Mouse (Mus musculus) forebrain, embryonic 12.5 days (tissue): Measurements from ENCODE around the gene Tacc2. TPM values are rescaled to one million over a fixed set of nuclear protein-coding genes. Genes with fewer than 3 reads are reported as not detected.

ENCODE experiments used
- ATAC-seq: fragments of 200-750 bp; cut with Nextera tagmentation; 2 replicates; pipeline ENCODE4 v1.8.0; 2017; ENCODE audit warnings: moderate TSS enrichment; ENCODE audit not compliant: low FRiP score
- H3K27ac ChIP-seq: fragments of 300-500 bp; sonication (generic); 2 replicates; pipeline ENCODE4 v1.5.1; 2016; ENCODE audit warnings: mild to moderate bottlenecking
- H3K27me3 ChIP-seq: fragments of 300-500 bp; sonication (generic); 2 replicates; pipeline ENCODE4 v1.6.1; 2016; ENCODE audit warnings: mild to moderate bottlenecking
- H3K36me3 ChIP-seq: fragments of 300-500 bp; sonication (generic); replicated peaks from 2 replicates; pipeline ENCODE4 v1.6.1; 2016; ENCODE audit warnings: mild to moderate bottlenecking
- H3K4me1 ChIP-seq: fragments of 300-500 bp; sonication (generic); 2 replicates; pipeline ENCODE4 v1.6.1; 2016
- H3K4me2 ChIP-seq: fragments of 300-500 bp; sonication (generic); 2 replicates; pipeline ENCODE4 v1.6.1; 2016; ENCODE audit warnings: mild to moderate bottlenecking, moderate library complexity
- H3K4me3 ChIP-seq: fragments of 300-500 bp; sonication (generic); replicated peaks from 2 replicates; pipeline ENCODE4 v1.5.1; 2016; ENCODE audit warnings: mild to moderate bottlenecking
- H3K9ac ChIP-seq: fragments of 300-500 bp; sonication (generic); 2 replicates; pipeline ENCODE4 v1.6.1; 2016; ENCODE audit warnings: mild to moderate bottlenecking
- H3K9me3 ChIP-seq: fragments of 300-500 bp; sonication (generic); 2 replicates; pipeline ENCODE4 v1.6.1; 2016
- WGBS: fragments of 180-500 bp; shearing (Covaris S2); methylation state at CpG from one replicate; pipeline ENCODE4 v1.1.7; 2016; 5-methylcytosine and 5-hydroxymethylcytosine counted together
- polyA plus RNA-seq: library from polyadenylated mRNA; unstranded; fragments of >200 nt; fragmentation: Nextera tagmentation; extraction: Ambion mirVana; gene quantifications from 2 replicates; pipeline ENCODE4 v1.2.1, GENCODE M21; 2016

Tacc2 gene
- polyA plus RNA-seq, 1 experiment from 2014 or later, result 54.8 TPM

DNA sequence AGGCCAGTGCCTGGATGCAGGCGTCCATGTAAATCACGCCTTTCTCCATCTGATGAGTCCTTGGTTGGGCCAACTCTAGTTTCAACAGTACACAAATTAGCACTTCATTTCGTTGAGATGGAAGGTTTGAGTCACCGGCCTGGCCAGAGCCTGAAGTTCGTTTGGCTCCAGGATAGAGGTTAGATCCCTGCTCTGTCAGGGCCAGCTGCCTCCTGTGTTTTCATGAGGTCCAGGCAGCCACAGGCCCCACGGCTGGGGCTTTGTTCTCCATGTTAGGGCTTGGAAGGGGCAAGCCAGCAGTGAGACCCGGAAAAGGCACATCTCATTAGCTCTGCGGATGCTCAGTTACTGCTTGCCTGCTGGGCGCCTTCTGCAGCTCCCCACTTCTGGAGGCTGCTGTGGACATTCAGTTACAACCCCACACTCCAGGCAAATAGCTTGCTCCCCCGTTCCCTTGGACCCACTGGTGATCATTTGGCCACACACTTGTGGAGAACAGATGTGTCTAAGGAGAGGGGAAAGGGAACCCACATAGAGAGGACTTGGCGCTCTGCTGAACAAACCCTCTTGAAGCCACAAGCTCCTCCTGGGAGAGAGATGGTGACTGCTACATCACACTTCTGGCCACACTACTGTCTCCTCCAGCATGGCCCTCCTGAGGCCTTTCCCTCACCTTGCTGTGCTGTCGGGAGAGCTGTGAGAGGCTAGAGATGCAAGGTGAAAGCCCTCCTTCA lies 100.5 kb downstream of the Tacc2 start:
- Histone ChIP-seq H3K27ac (0 out of 2 replicates have a peak overlapping the region, but pooled peaks have one; percentile 31), H3K9ac (no peak overlapping the region)

DNA sequence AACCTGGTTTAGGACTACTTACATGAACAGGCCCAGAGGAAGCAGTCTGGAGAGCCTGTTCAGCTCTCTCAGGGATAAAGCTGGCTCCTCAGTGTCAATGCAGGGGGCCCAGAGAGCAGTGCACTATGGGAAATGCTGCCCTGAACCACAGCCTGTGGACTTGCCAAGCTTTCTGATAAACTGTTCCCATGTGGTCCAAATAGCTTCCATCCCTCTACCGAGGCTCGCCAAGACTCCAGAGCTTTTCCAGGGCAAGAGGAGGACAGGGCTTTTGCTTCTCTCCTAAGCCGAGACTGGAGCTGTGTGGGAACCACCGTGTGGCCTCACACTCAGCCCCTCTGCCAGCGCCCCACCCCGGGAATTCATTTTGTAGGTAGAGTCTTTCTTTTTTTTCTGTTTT lies 101.2 kb downstream of the Tacc2 start:
- H3K4me2 ChIP-seq, result no peak overlapping the region
- no peak overlapping the region for H3K4me3 ChIP-seq
- H3K27me3 ChIP-seq, result no peaks in the 10 kb centered on the region
- H3K36me3 ChIP-seq, result no peaks in the 10 kb centered on the region
- no peak for ATAC-seq
- peaks cover 19% of the 10 kb centered on the region for H3K4me1 ChIP-seq
- H3K9me3 ChIP-seq, result peaks cover 4% of the 10 kb centered on the region; the same call in 1 of the 2 replicates
- no peak overlapping the region for H3K27ac ChIP-seq
- no peak overlapping the region for H3K9ac ChIP-seq
- WGBS, result 94% methylated on average over 6 of the region's 6 CpGs

More for the DNA sequence above, 100.5 kb downstream of the Tacc2 start:
- Histone ChIP-seq H3K27me3 (no peaks in the 10 kb centered on the region), H3K4me2 (no peak overlapping the region), H3K4me1 (peaks cover 22% of the 10 kb centered on the region), H3K36me3 (no peaks in the 10 kb centered on the region), H3K4me3 (no peak overlapping the region), H3K9me3 (peaks cover 4% of the 10 kb centered on the region; the same call in 1 of the 2 replicates)
- no peak for ATAC-seq
- 73% methylated on average over 12 of the region's 12 CpGs for WGBS

DNA sequence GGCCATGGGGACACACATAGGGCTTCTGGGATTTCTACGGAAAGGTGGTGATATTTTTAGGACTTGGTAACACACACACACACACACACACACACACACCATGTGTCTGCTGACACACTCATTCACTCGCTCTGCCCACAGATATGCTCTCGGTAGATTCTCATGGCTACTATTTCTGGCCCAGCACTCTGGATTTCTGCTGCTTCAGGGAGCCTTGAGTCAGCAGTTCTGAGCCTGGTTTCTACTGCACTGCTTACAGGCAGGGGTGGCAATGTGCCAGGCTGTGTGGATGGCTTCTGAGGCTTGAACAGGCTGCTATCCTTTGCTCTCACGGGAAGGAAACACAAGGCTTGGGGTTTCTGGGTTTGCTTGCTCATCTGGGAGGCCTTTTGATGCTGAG lies 104.6 kb downstream of the Tacc2 start:
- Histone ChIP-seq H3K9me3 (no peaks in the 10 kb centered on the region), H3K4me3 (no peak overlapping the region), H3K4me1 (peaks cover 12% of the 10 kb centered on the region), H3K4me2 (no peak overlapping the region), H3K36me3 (no peaks in the 10 kb centered on the region), H3K27ac (no peak overlapping the region), H3K27me3 (no peaks in the 10 kb centered on the region), H3K9ac (no peak overlapping the region)
- WGBS, result 72% methylated on average over 4 of the region's 4 CpGs
- no peak for ATAC-seq

DNA sequence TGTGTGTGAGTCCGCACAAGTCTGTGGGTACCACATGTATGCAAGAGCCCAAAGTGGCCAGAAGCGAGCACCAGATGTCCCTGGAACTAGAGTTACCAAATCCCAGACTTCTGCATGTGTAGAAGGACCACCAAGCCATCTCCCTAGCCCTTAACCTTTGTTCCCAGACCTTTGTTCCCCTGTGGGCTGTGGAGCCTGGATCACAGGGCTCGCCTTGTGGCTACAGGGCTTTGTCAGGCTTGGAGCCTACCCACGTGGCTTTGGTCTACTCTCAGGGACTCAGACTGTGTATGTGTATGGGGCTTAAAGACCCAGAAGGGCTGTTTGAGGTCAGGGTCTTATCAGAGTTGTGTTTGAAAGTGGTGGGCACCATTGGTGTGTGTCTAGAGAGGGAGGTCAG lies 111.4 kb downstream of the Tacc2 start:
- H3K4me1 ChIP-seq, result peaks cover 16% of the 10 kb centered on the region
- no peak overlapping the region for H3K9ac ChIP-seq
- no peaks in the 10 kb centered on the region for H3K36me3 ChIP-seq
- no peak for ATAC-seq
- H3K4me3 ChIP-seq, result no peak overlapping the region
- H3K27ac ChIP-seq, result no peak overlapping the region
- 77% methylated on average over 4 of the region's 4 CpGs for WGBS
- no peak overlapping the region for H3K4me2 ChIP-seq
- no peaks in the 10 kb centered on the region for H3K27me3 ChIP-seq
- H3K9me3 ChIP-seq, result no peaks in the 10 kb centered on the region

DNA sequence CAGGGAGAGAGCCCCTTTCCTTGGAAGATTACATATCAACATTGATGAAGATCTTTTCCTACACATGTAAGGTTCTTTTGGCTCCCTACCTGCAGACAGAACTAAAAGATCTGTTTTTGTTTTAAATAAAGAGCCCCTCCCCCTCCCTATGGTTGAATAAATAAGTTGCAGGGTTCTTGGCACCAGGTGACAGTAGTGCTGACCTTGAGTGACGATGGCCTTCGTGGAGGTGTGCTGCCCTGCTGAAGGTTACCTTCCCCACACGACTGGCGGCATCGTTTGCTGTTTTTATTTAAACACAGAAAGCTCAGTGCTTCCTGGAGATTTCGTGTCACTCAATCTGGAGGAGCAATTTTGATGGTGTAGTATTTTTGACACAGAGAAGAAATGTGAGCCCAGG lies 113.6 kb downstream of the Tacc2 start:
- Histone ChIP-seq H3K27me3 (no peaks in the 10 kb centered on the region), H3K4me1 (peaks cover 39% of the 10 kb centered on the region), H3K9ac (no peak overlapping the region), H3K9me3 (no peaks in the 10 kb centered on the region), H3K4me2 (no peak overlapping the region), H3K27ac (no peak overlapping the region), H3K4me3 (no peak overlapping the region), H3K36me3 (no peaks in the 10 kb centered on the region)
- WGBS, result 79% methylated on average over 6 of the region's 6 CpGs
- ATAC-seq, result no peak

DNA sequence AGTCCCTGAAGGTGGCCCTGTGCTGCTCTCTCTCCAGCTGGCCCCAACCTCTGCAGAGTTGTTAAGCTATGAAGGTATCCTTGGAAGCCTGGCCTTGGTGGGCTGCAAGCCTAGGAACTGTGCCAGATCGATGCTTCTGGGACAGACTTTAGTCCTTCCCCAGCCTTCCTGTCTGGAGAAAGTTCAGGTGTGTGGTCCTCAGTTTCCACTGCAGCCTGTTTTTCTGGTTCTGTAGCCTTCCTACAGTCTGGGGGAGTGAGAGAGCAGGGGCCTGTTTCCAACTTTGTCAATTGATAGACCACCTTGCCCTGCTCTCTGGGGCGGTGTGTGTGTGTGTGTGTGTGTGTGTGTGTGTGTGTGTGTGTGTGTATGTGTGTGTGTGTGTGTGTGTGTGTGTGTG lies 114.7 kb downstream of the Tacc2 start:
- no peaks in the 10 kb centered on the region for H3K27me3 ChIP-seq
- H3K4me1 ChIP-seq, result peaks cover 49% of the 10 kb centered on the region
- peak overlapping the region; percentile 72 for H3K4me2 ChIP-seq
- WGBS, result 43% methylated on average over 2 of the region's 2 CpGs
- peak overlapping the region; percentile 92 for H3K9ac ChIP-seq
- H3K36me3 ChIP-seq, result no peaks in the 10 kb centered on the region
- H3K27ac ChIP-seq, result peak overlapping the region; percentile 98
- ATAC-seq, result no peak
- H3K9me3 ChIP-seq, result no peaks in the 10 kb centered on the region
- H3K4me3 ChIP-seq, result peak overlapping the region; percentile 72; the same call in 1 of the 2 replicates

DNA sequence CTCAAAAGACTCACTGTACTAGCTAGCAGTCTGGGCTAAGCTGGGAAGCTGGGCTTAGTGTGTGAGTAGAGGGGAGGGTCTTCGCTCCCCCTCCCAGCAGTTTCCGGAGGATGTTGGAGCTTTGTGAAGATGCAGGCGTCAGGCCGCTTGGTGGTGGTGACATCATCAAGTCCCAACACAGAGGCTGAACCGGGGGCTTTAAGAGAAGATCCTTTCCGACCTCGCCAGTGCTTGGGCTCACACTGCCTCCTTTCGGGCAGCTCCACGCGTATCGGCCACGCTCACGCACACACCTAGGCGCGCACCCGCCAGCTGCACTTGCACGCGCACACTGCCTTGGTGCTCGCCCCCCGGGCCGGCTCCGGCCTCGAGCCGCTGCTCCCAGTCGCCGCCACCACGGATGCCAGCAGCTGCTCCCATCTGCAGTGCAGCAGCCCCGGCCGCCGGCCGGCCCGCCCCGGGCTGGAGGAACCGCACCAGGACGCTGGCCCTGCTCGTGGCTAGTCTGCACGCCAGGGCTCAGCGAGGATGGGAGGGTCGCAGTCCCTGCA lies 115.2 kb downstream of the Tacc2 start:
- peak overlapping the region; percentile 98 for H3K27ac ChIP-seq
- peak overlapping the region; percentile 92 for H3K9ac ChIP-seq
- H3K36me3 ChIP-seq, result no peaks in the 10 kb centered on the region
- H3K9me3 ChIP-seq, result no peaks in the 10 kb centered on the region
- H3K4me2 ChIP-seq, result peak overlapping the region; percentile 72
- WGBS, result under 1% methylated on average over 39 of the region's 39 CpGs
- H3K4me3 ChIP-seq, result peak overlapping the region; percentile 72
- peaks cover 55% of the 10 kb centered on the region for H3K4me1 ChIP-seq
- no peaks in the 10 kb centered on the region for H3K27me3 ChIP-seq
- ATAC-seq, result peak; percentile 90

DNA sequence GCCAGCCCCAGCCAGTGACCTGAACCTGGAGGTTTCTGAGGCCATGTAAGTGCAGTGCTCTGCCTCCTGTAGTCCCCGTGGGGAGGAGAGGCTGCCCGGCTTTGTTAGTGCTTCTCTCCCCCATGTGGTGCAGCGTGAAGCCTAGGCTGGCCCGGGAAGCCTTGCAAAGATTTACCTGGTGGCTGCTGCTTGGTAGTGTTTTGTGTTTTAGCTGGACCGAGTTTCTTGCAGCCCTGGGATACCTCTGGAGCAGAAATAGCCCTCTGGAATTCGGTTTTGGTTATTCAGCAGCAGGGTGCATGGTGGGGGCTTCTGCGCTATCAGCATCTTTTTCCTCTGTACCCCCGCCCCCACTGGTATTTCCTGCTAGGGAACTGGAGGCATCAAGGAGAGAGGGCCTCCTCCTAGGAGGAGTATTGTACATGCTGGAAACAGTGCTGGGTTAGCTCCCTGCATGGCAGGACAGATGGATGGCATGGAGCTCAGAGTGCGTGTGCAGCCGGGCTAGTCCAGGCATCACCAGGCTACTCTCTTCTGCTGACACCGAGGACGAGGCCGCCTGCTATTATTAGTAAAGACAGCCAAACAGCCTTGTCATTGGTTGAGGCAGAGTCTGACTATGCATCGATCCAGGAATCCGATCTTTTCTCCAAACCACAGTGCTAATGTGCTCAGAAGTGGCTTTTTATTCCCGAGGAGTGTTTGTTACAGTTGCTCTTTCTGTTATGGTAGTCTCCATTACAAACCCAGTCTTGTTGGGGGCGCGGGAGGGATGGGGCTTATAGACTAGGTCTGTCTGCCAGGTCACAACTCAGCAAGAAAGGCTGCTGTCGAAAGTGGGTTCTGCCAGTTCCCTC lies 115.9 kb downstream of the Tacc2 start:
- Histone ChIP-seq H3K27ac (peak overlapping the region; percentile 98), H3K27me3 (no peaks in the 10 kb centered on the region), H3K4me3 (peak overlapping the region; percentile 72), H3K4me1 (peaks cover 60% of the 10 kb centered on the region), H3K36me3 (no peaks in the 10 kb centered on the region), H3K9ac (peak overlapping the region; percentile 92), H3K4me2 (peak overlapping the region; percentile 72), H3K9me3 (no peaks in the 10 kb centered on the region)
- peak; percentile 75 for ATAC-seq
- WGBS, result 2% methylated on average over 19 of the region's 19 CpGs

DNA sequence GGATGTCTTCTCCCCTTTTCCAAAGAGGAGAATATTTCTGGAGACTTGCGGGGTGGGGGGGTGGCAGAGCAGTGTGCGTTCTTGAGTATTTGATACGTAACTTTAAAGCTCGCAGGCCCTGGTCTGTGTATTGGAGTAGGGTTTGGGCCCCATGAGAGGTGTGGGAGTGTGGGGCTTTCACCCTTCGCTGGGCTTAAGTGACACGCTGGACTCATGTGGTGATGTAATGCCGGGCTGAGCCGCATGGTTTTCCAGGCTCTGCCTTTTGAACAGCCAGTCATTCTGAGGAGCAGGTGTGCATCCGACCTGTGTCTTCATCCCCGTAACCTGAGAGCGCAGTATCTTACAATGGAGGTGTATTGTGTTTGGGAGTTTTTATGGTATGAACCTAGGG lies 116.6 kb downstream of the Tacc2 start:
- Histone ChIP-seq H3K9ac (peak overlapping the region; percentile 92), H3K27ac (peak overlapping the region; percentile 98), H3K4me2 (peak overlapping the region; percentile 72), H3K4me1 (peaks cover 60% of the 10 kb centered on the region), H3K36me3 (no peaks in the 10 kb centered on the region), H3K4me3 (peak overlapping the region; percentile 72), H3K9me3 (no peaks in the 10 kb centered on the region), H3K27me3 (no peaks in the 10 kb centered on the region)
- 10% methylated on average over 11 of the region's 11 CpGs for WGBS
- peak; percentile 34 for ATAC-seq

DNA sequence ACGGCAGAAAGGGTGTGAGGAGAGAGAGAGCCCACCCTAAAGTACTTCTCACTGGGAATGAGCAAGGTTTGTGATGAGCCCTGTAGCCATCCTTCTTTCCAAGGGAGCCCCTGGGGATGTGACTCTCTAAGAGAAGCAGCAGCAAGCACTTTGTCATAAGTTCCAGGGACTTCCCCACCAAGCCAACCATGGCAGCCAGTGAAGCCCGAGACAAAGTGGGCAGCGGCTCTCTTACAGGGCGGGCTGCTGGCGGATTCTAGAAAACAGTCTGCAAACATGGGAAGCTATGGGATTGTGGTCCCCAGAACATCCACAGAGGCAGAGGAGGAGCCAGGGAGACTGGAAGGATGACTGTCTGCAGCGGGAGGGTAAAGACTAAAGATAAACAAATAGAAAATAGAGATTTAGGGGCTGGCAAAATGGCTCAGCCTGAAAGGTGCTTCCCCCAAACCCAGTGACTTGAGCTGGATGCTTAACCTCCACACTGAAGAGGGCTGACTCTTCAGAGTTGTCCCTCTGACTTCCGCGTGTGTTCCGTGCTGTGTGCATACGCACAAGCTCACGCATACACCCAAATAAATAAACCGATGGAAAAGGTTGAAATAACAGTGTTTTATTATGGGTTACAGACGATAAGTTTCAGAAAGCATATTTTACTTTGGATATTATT lies 118.6 kb downstream of the Tacc2 start:
- peaks cover 4% of the 10 kb centered on the region; the same call in 1 of the 2 replicates for H3K36me3 ChIP-seq
- H3K4me2 ChIP-seq, result peak overlapping the region; percentile 72; the same call in 1 of the 2 replicates
- H3K27me3 ChIP-seq, result no peaks in the 10 kb centered on the region
- ATAC-seq, result no peak
- no peak overlapping the region for H3K4me3 ChIP-seq
- H3K27ac ChIP-seq, result peak overlapping the region; percentile 46; the same call in 1 of the 2 replicates
- H3K4me1 ChIP-seq, result peaks cover 58% of the 10 kb centered on the region
- H3K9ac ChIP-seq, result no peak overlapping the region
- no peaks in the 10 kb centered on the region for H3K9me3 ChIP-seq
- WGBS, result 82% methylated on average over 13 of the region's 13 CpGs

DNA sequence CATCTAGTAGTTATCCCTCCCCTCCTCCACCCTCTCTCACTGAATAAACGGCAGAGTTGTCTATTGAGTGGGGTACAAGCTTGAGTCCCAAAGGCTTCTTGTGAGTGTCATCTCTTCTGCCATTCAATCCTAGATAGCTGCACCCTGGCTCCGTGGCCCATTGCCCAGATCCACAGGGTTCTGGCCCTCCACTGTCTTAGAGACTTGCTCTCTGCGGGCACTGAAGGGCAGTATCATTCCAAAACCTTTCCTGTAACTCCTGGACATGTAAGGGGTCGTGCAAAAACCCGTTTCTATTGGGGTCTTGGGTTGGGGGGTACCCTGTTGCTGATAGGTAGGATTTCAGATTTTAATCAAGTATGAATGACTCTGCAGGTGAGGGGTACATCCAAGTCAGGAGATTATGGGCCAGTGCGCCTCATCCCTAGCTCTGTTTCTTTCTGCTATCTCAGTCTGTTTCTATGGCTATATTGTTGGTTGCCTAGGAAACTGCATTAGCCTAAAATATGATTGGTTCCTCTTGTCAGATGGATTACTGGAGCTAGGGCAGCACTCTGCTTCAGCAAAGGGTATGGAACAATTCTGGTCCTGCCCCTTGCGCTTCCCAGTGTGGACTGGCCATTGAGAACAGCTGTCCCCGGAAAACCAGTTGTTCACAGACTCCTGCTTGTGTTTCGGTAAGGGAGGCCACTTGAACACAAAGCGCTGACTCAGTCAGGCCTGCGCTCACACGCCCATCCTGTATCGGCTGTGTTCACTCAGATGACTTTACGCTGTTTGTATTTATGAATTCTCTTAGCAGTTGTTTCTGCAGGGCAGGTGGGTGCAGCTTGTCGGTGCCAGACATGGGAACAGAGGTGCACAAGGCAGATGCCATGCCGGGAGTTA lies 119.4 kb downstream of the Tacc2 start:
- no peak overlapping the region for H3K4me3 ChIP-seq
- peak overlapping the region; percentile 27 for H3K4me2 ChIP-seq
- H3K4me1 ChIP-seq, result peaks cover 56% of the 10 kb centered on the region
- WGBS, result 71% methylated on average over 16 of the region's 16 CpGs
- H3K36me3 ChIP-seq, result peaks cover 9% of the 10 kb centered on the region
- peak overlapping the region; percentile 50; the same call in 1 of the 2 replicates for H3K27ac ChIP-seq
- H3K27me3 ChIP-seq, result no peaks in the 10 kb centered on the region
- ATAC-seq, result no peak
- H3K9me3 ChIP-seq, result no peaks in the 10 kb centered on the region
- H3K9ac ChIP-seq, result no peak overlapping the region
